Mouse (Mus musculus): ENCODE results near the gene Zdhhc17.

The Zdhhc17 gene

GRCm38 (mm10) chr10:111005611-111006488 lies 4.1 kb downstream of the Zdhhc17 start:
- no peak for ATAC-seq (ENCODE audit: low TSS enrichment)

GRCm38 (mm10) chr10:111004220-111004619 lies 5.7 kb downstream of the Zdhhc17 start:
- no peak for ATAC-seq (ENCODE audit: low TSS enrichment)

GRCm38 (mm10) chr10:110999201-110999600 lies 10.7 kb downstream of the Zdhhc17 start:
- no peak for ATAC-seq (ENCODE audit: low TSS enrichment)

DNA sequence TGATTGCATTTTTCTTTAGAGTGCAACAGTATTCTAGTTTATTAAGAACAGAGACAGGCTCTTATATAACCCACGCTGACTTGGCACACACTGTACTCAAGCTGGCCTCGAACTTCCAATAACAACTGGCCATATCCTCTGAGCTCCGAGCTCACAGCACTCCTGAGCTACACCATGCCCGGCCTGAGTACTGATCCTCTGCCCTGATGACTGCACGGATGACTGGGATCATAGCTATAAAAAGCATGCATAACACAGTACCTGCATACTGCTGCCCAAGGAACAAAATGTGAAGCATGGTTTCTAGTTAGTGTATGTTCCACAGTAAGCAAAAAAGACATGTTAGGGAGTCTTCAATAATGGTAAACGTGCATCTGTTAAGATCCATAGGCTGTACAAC lies 12.8 kb downstream of the Zdhhc17 start:
- peak; percentile 21; the same call in 1 of the 2 replicates for ATAC-seq (ENCODE audit: low TSS enrichment)

DNA sequence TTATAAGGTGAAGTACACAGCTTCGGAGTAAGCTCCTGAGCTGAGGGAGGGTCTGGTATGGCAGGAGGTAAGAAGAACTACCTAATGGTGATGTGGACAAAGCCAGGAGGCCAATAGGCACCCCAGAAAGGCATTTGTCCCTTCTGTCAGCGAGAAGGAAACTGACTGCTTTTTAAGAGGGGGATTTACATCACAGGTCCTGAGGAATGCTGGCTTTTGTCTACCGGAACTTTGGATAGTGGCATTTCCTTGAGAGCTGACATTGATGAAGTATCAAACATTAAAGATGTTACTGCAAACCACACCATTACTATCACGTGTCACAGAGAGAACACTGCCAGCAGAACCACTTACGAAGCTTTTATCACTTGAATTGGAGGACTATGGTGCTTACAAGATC lies 15.2 kb downstream of the Zdhhc17 start:
- ATAC-seq (ENCODE audit: low TSS enrichment), result no peak

DNA sequence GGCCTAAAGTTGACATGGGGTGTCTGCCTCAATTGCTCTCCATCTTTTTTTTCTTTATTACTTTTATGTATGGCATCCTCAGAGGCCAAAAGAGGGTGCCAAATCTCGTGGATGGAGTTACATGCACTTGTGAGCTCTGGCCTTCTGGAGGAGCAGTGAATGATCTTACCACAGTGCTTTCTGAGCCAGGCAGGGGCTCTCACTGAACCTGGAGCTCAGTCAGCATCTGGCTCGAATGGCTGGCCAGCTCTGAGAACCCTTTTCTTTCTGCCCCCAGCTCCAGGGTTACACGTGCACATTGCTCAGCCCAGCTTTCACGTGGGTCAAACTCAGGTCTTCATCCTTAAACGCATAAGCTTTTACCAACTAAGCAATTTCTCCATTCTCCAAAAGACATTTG lies 16.7 kb downstream of the Zdhhc17 start:
- ATAC-seq (ENCODE audit: low TSS enrichment), result no peak

DNA sequence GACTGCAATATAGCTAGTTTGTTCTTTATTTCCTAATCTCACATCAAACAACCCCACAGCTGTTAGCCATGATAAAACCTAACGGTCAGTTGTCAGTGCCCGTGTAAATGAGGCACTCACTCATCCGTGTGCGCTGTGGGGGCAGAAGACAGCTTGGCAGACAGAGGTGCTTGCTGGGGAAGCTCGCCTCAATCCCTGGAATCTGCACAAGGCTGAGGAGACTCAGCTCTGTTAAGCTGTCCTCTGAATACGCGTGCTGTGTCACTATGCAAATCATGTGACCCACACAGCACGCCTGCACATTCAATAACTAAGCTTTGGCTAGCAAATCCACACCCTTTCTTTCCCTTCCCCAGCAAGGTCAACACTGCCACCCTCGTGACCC lies 17.9 kb downstream of the Zdhhc17 start:
- ATAC-seq (ENCODE audit: low TSS enrichment), result peak; percentile 75

- no peak; the same call in 1 of the 2 replicates for ATAC-seq (ENCODE audit: low TSS enrichment)
Measured at GRCm38 (mm10) chr10:110991307-110992046, 18.5 kb downstream of the Zdhhc17 start.

DNA sequence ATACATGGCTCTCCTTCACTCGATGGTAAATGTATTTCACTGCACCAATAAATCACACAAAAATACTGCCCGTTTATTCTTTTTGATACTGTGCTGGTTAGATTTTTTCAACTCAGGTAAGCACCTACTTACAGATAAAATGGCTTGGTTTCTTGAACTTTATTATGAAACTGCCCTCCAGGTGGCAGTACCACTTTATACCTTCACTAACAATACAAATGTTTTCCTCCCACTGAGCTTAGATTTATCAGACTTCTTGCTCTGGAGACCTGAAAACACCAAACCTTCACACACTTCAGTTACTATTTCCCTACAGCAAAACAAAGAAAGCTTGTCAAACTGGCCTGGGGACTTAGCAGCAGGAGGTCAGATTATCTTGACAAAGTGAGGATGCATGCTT lies 20.2 kb downstream of the Zdhhc17 start:
- ATAC-seq (ENCODE audit: low TSS enrichment), result no peak

DNA sequence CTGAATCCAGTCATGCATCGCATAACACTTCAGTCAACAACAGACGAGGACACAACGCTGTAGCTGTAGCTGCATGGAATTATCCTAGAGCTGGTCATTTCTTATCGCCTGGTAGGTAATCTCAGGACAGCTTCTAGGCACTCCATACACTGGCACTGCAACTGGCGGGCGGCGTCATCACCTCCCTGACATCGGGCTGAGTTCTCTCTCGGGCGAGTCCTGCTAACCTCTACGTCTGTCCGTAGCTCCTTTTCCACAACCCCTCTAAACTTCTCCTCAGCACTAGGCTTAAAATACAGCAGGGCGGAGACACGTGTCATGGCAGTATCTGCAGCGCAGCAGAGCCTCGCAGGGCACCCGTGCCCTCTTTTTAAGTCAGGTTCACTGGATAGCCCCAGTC lies 23.3 kb downstream of the Zdhhc17 start:
- ATAC-seq (ENCODE audit: low TSS enrichment), result 0 out of 2 replicates have a peak, but pooled peaks have one; percentile 8

DNA sequence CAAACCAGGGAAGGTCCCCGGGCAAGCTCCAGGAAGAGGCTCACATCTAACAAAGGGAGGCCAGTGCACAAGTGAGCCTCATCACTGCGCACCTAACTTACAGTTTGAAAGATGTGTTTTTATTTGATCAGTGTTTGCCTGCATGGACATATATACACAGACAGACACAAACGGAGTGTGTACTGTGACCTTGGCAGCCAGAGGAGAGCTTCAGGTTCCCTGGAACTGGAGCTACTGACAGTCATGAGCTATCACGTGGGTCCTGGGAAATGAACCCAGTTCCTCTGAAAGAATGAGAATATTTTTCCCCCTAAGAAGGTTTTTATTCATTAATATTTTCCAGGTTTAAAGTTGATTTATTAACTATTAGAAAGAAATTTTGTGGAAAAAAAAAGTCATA lies 27.2 kb downstream of the Zdhhc17 start:
- no peak for ATAC-seq (ENCODE audit: low TSS enrichment)

DNA sequence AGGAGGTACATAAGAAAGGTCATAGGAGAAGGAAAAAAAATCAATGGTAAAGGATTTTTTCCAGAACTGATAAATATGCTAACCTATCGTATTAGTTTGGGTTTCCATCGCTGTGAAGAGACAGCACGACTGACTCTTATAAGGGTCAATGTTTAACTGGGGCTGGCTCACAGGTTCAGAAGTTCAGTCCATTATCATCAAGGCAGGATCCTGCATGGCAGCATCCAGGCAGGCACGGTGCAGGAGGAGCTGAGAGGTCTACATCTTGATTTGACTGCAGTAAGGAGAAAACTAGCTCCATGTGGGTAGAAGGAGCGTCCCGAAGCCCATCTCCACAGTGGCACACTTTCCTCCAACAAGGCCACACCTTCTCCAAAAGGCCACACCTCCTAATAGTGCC lies 29.5 kb downstream of the Zdhhc17 start:
- ATAC-seq (ENCODE audit: low TSS enrichment), result no peak

GRCm38 (mm10) chr10:110979431-110979830 lies 30.5 kb downstream of the Zdhhc17 start:
- no peak for ATAC-seq (ENCODE audit: low TSS enrichment)

- ATAC-seq (ENCODE audit: low TSS enrichment), result no peak
Measured at GRCm38 (mm10) chr10:110977379-110977778, 32.6 kb downstream of the Zdhhc17 start.

DNA sequence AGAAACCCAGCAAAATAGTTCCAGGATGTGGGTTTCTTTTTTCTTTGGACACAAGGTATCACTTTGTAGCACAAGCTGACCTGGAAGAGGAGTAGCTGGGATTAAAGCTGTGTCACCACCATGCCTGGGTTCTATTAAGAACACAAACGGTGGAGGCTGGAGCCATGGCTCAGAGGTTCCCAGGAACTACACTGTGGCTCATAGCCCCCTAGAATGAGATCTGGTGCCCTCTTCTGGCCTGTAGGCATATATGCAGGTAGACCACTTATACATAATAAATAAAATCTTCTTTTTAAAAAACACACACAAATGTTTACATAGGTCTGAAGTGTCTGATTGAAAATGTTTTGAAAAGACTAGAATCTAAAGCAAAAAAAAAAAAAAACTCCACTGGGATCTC lies 33.9 kb downstream of the Zdhhc17 start:
- peak; percentile 55; the same call in 1 of the 2 replicates for ATAC-seq (ENCODE audit: low TSS enrichment)

DNA sequence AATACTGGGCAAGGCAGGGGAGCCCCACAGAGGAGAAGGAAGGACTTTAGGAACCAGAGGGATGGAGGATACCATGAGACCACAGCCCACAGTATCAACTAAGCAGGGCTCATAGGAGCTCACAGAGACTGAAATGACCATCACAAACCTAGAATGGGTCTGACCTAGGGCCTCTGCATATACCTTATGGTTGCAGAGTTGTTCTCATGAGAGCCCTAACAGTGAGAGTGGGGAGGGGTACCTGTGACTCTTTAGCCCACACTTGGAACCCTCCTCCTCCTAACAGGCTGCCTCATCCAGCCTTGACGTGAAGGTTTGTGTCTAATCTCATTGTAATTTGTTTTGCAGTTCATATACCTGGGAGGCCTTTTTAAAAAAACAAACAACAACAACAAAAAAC lies 35.1 kb downstream of the Zdhhc17 start:
- ATAC-seq (ENCODE audit: low TSS enrichment), result peak; percentile 18; the same call in 1 of the 2 replicates

DNA sequence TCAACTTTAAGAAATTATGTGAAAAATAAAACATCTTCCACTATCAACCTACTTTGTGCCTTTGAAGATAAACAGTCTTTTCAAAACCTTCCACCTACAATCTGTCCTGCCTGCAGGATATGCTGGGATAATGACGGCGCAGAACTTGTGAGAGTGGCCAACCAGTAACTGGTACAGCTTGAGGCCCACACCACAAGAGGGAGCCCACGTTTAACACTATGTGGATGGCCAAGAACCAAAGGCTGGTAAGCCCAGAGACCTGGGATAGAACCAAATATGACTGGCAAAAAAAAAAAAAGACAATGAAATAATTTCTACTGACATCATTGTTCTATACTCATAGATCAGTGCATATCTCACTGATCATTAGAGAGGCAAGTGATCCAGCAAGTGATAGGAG lies 35.5 kb downstream of the Zdhhc17 start:
- ATAC-seq (ENCODE audit: low TSS enrichment), result peak; percentile 86

- ATAC-seq (ENCODE audit: low TSS enrichment), result no peak
Measured at GRCm38 (mm10) chr10:110971998-110972397, 37.9 kb downstream of the Zdhhc17 start.

DNA sequence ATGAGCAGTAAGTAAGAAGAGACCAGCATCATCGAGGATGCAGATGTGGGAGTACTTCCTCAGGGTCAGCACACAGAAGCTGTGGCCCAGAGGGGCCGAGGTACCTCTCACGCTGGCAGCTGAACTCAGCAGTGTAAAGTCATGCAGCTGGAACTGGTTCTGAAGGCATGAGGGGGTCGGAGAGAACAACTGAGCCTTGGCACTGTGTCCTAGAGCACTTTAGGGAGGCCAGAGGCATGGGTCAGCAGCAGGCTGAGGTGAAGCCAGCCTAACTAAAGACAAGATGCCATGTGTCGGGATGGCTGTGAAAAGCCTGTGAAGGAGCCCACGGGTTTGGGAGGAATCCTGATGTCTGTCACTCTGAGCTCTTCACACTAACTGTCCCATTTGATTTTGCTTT lies 38.5 kb downstream of the Zdhhc17 start:
- no peak for ATAC-seq (ENCODE audit: low TSS enrichment)

- no peak for ATAC-seq (ENCODE audit: low TSS enrichment)
Measured at GRCm38 (mm10) chr10:110971044-110971443, 38.9 kb downstream of the Zdhhc17 start.

DNA sequence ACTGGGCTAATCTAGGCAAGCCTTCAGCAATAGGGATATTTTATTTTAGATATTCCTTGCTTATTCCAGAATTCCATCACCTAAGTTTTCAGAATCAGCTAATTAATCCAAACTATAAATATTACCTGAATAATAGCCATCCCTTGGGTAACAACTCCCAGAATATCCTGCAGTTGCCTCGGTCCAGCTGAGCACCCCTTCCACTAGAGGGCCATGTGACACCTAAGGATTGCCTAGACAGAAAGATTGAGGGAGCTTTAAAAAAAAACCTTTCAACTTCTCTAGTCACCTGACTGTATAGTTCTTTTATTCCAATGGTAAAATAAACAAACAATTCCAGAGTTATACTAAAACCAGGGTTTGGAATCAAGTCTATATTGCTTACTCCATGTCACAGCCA lies 47.8 kb downstream of the Zdhhc17 start:
- no peak for ATAC-seq (ENCODE audit: low TSS enrichment)

GRCm38 (mm10) chr10:110960841-110961240 lies 49.1 kb downstream of the Zdhhc17 start:
- ATAC-seq (ENCODE audit: low TSS enrichment), result no peak

- ATAC-seq (ENCODE audit: low TSS enrichment), result peak; percentile 92
Measured at GRCm38 (mm10) chr10:110959781-110960180, 50.2 kb downstream of the Zdhhc17 start.

All from frontal cortex, adult (tissue).